Mouse (Mus musculus) gonadal fat pad, adult 2 months (tissue): ENCODE measurements around the gene Dock6. TPM values are rescaled to one million over a fixed set of nuclear protein-coding genes. Genes with fewer than 3 reads are reported as not detected.

Source experiments
- polyA plus RNA-seq: library from polyadenylated mRNA; depleted of rRNA; stranded (reverse); fragments of >200 nt; gene quantifications from 2 replicates; pipeline ENCODE4 v1.2.3, GENCODE M21; 2012; rRNA removed

The Dock6 gene
- polyA plus RNA-seq, 1 experiment: 76.2 TPM

Other genes starting within 250 kb of the Dock6 start
- 38.3 and 46.2 TPM in 2 replicates for gene Smarca4, start 236.5 kb downstream of the Dock6 start, polyA plus RNA-seq
- 42.1 and 42.8 TPM in 2 replicates for gene Ldlr, start 129.2 kb downstream of the Dock6 start, polyA plus RNA-seq
- gene Spc24, start 92.3 kb downstream of the Dock6 start, polyA plus RNA-seq: 1.6 and 2.7 TPM in 2 replicates
- 29.5 and 33.5 TPM in 2 replicates for gene Kank2, start 53.9 kb downstream of the Dock6 start, polyA plus RNA-seq
- gene Angptl8, start 17.1 kb downstream of the Dock6 start, polyA plus RNA-seq: 7.7 and 46.6 TPM in 2 replicates
- gene Rab3d, start 65.6 kb upstream of the Dock6 start, polyA plus RNA-seq: 99.0 and 149 TPM in 2 replicates
- gene Ccdc159, start 74.8 kb upstream of the Dock6 start, polyA plus RNA-seq: 7.8 and 8.3 TPM in 2 replicates
- 174 and 269 TPM in 2 replicates for gene Tmem205, start 74.9 kb upstream of the Dock6 start, polyA plus RNA-seq
- gene Plppr2, start 84.4 kb upstream of the Dock6 start, polyA plus RNA-seq: 9.2 and 9.8 TPM in 2 replicates
- gene Swsap1, start 103.1 kb upstream of the Dock6 start, polyA plus RNA-seq: 6.9 and 10.4 TPM in 2 replicates
- gene Epor, start 110.9 kb upstream of the Dock6 start, polyA plus RNA-seq: 5.7 and 6.4 TPM in 2 replicates
- 30.4 and 37.1 TPM in 2 replicates for gene Rgl3, start 136.8 kb upstream of the Dock6 start, polyA plus RNA-seq
- gene Ccdc151, start 150.0 kb upstream of the Dock6 start, polyA plus RNA-seq: 0.66 and 1.2 TPM in 2 replicates
- gene Prkcsh, start 150.2 kb upstream of the Dock6 start, polyA plus RNA-seq: 72.1 and 108 TPM in 2 replicates
- gene Elavl3, start 199.4 kb upstream of the Dock6 start, polyA plus RNA-seq: 0.05 and 0.20 TPM in 2 replicates
- gene Gm49318, start 218.6 kb upstream of the Dock6 start, polyA plus RNA-seq: not detected in 2 replicates
- 12.7 and 15.7 TPM in 2 replicates for gene Zfp653, start 218.7 kb upstream of the Dock6 start, polyA plus RNA-seq
- gene Ecsit, start 232.8 kb upstream of the Dock6 start, polyA plus RNA-seq: 43.8 and 48.3 TPM in 2 replicates
- 145 and 181 TPM in 2 replicates for gene Cnn1, start 246.6 kb upstream of the Dock6 start, polyA plus RNA-seq